30 mouse cellular contexts compared by ENCODE assay signal in the genomic region with DNA sequence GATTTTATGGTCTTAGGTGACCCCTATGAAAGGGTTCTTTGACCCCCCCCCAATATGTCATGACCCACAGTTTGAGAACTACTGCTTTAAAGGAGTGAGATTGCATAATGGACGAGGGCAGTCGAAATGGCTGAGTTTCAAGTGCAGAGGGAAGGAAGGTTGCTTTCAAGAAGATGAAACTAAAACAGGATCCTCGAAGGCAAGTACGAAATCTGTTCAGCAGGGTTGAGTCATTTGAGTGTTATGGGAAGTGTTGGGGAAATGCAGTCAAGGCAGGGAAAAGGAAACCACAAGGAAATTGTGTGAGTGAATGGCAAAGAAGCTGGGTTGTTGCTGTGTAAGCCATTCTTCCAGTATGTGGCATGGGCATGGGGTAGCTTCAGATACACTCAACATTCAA. TPM values are rescaled to one million over a fixed set of nuclear protein-coding genes. Genes with fewer than 3 reads are reported as not detected.
A peak's percentile ranks its signal among the peaks of the same experiment; 100 is the strongest.
DNase-seq lines count a peak whose midpoint lies in the region; ATAC-seq and TF ChIP-seq lines count a peak whose summit lies in the region.
"Had no signal": no experiment of that assay in that cellular context is flagged by ENCODE, and none has a peak within 500 bp of the region (broad histone marks: within the 10 kb centered on the region; RNA-seq: fewer than 3 reads in every experiment).

No protein-coding gene starts in this region.

- no peaks in the 10 kb centered on the region for H3K9me3 ChIP-seq in lung, postnatal 0 days (ENCODE audit: low read length)
- H3K9me3 ChIP-seq: hindbrain, embryonic 12.5 days; hindbrain, embryonic 15.5 days had no signal

- TF ChIP-seq POLR2A in bone marrow macrophage, adult 2 months (IDR thresholded peaks at IDR 0.05; ENCODE audit: borderline replicate concordance, low read depth, low read length) = no peak

- DNase-seq in lung, postnatal 0 days (ENCODE audit: low spot score) = peak; percentile 10
- DNase-seq in lung, adult 18-20 months = no peak
- no peak for DNase-seq in B cell, adult 2 months
- no peak for DNase-seq in layer of hippocampus, postnatal 14 days (ENCODE audit: low spot score in 2 of 2)
- DNase-seq: adrenal gland, adult 8-10 months; adrenal gland, postnatal 25 days; cerebellum, adult 11-12 months; cerebellum, adult 8-10 months; cerebellum, postnatal 10 days; cerebellum, postnatal 36 days; forebrain, postnatal 0 days; gastrocnemius, postnatal 10 days; gastrocnemius, postnatal 36 days; heart, adult 11 months had no signal

- no peak for TF ChIP-seq CTCF in lung, postnatal 0 days (IDR thresholded peaks at IDR 0.05)
- TF ChIP-seq CTCF in bone marrow macrophage, adult 2 months (IDR thresholded peaks at IDR 0.05; ENCODE audit: low read depth, low read length) = no peak

- no peak overlapping the region for H3K4me2 ChIP-seq in lung, postnatal 0 days (replicated peaks; ENCODE audit: low read depth, low read length)
- H3K4me2 ChIP-seq: heart, embryonic 11.5 days; hindbrain, embryonic 12.5 days; hindbrain, embryonic 15.5 days had no signal

- H3K4me1 ChIP-seq in lung, postnatal 0 days (ENCODE audit: insufficient read depth, low read depth, low read length) = no peaks in the 10 kb centered on the region
- H3K4me1 ChIP-seq in bone marrow macrophage, adult 2 months (ENCODE audit: control insufficient read depth, insufficient read depth, low read length) = peaks cover 10% of the 10 kb centered on the region
- H3K4me1 ChIP-seq: hindbrain, embryonic 12.5 days; hindbrain, embryonic 15.5 days had no signal

- H3K27me3 ChIP-seq in lung, postnatal 0 days (replicated peaks; ENCODE audit: insufficient read depth, low read length) = no peaks in the 10 kb centered on the region
- H3K27me3 ChIP-seq: hindbrain, embryonic 12.5 days; hindbrain, embryonic 15.5 days had no signal

- no peak overlapping the region for H3K27ac ChIP-seq in lung, postnatal 0 days (ENCODE audit: low read length)
- peak overlapping the region; percentile 40; the same call in 1 of the 2 replicates for H3K27ac ChIP-seq in bone marrow macrophage, adult 2 months (ENCODE audit: insufficient read depth, low read depth, low read length)
- H3K27ac ChIP-seq: hindbrain, embryonic 12.5 days; hindbrain, embryonic 15.5 days had no signal

- 45% methylated on average over 4 of the region's 4 CpGs for WGBS in lung, postnatal 0 days

- TF ChIP-seq EP300 in lung, postnatal 0 days (IDR thresholded peaks at IDR 0.05) = no peak

- H3K4me3 ChIP-seq in lung, postnatal 0 days (ENCODE audit: low read depth, low read length) = no peak overlapping the region
- H3K4me3 ChIP-seq in bone marrow macrophage, adult 2 months (ENCODE audit: insufficient read depth, low read length) = no peak overlapping the region
- H3K4me3 ChIP-seq: hindbrain, embryonic 12.5 days; hindbrain, embryonic 15.5 days had no signal

- no peak overlapping the region for H3K9ac ChIP-seq in lung, postnatal 0 days (replicated peaks; ENCODE audit: low read depth)
- H3K9ac ChIP-seq: forebrain, postnatal 0 days; hindbrain, embryonic 12.5 days; hindbrain, embryonic 15.5 days had no signal

- no peaks in the 10 kb centered on the region for H3K36me3 ChIP-seq in lung, postnatal 0 days (ENCODE audit: insufficient read depth, low read length)
- H3K36me3 ChIP-seq: hindbrain, embryonic 12.5 days; hindbrain, embryonic 15.5 days had no signal

- ATAC-seq in lung, postnatal 0 days = no peak
- peak; percentile 88 for ATAC-seq in granulocyte monocyte progenitor cell, adult 5-6 weeks (replicated peaks; ENCODE audit: poor library complexity, severe bottlenecking)
- ATAC-seq in megakaryocyte progenitor cell, adult 5-6 weeks (replicated peaks; ENCODE audit: poor library complexity) = peak; percentile 71
- ATAC-seq: activated CD4-positive, CD25-positive, alpha-beta regulatory T cell, adult 4 months; forebrain, embryonic 14.5 days; forebrain, postnatal 0 days had no signal

RNA-seq across cellular contexts. Expression of gene Frmd7, which starts 29.6 kb away (rescaled TPM):
- polyA plus RNA-seq in lung, postnatal 0 days (2015; fragmentation: Nextera tagmentation; extraction: Ambion mirVana) = not detected in 2 replicates
- polyA plus RNA-seq in bone marrow macrophage, adult 2 months (2012; ENCODE audit: insufficient read depth, insufficient read length, missing spikeins) = not detected in 2 replicates
- not detected in 2 replicates for total RNA-seq in granulocyte monocyte progenitor cell, adult 5-6 weeks (2014; fragmentation: Nextera tagmentation)
- not detected in 2 replicates for total RNA-seq in granulocyte monocyte progenitor cell, adult 5-6 weeks (2017)
- not detected in 2 replicates for total RNA-seq in megakaryocyte progenitor cell, adult 5-6 weeks (2015)
- not detected in 2 replicates for total RNA-seq in megakaryocyte progenitor cell, adult 5-6 weeks (2017)
- 1 to 10 TPM; 3.5 to 5.5 TPM for total RNA-seq in layer of hippocampus, postnatal 14 days (2021)
- total RNA-seq: adrenal gland, postnatal 25 days; ES-E14; heart, postnatal 25 days; hematopoietic stem cell, adult 5-6 weeks had no signal
- polyA plus RNA-seq: embryonic facial prominence, embryonic 11.5 days; forebrain, embryonic 11.5 days; heart, embryonic 11.5 days; heart, embryonic 14.5 days; heart, postnatal 0 days; hindbrain, embryonic 12.5 days; intestine, embryonic 14.5 days had no signal

RNA-seq across cellular contexts. Expression of gene Rap2c, which starts 45.7 kb away (rescaled TPM):
- polyA plus RNA-seq in lung, postnatal 0 days (2015; fragmentation: Nextera tagmentation; extraction: Ambion mirVana) = 14.0 and 15.3 TPM in 2 replicates
- polyA plus RNA-seq in bone marrow macrophage, adult 2 months (2012; ENCODE audit: insufficient read depth, insufficient read length, missing spikeins) = 37.3 and 39.6 TPM in 2 replicates
- 16.3 and 24.1 TPM in 2 replicates for total RNA-seq in granulocyte monocyte progenitor cell, adult 5-6 weeks (2014; fragmentation: Nextera tagmentation)
- 19.8 and 28.4 TPM in 2 replicates for total RNA-seq in granulocyte monocyte progenitor cell, adult 5-6 weeks (2017)
- 30.1 and 30.2 TPM in 2 replicates for total RNA-seq in megakaryocyte progenitor cell, adult 5-6 weeks (2015)
- total RNA-seq in megakaryocyte progenitor cell, adult 5-6 weeks (2017) = 17.3 and 22.3 TPM in 2 replicates
- total RNA-seq in layer of hippocampus, postnatal 14 days (2021) = 10 to 100 TPM; 27.7 to 32.2 TPM

Comparison
In these comparisons a context has a peak if more than half of its experiments do, and no peak if none do; other contexts are left out.
1. RNA of gene Frmd7, which starts 29.6 kb away (total RNA-seq): 3.5 to 5.5 TPM in layer of hippocampus, postnatal 14 days; not detected in granulocyte monocyte progenitor cell, adult 5-6 weeks and not detected in megakaryocyte progenitor cell, adult 5-6 weeks; every median in the first group is over 4 times any median in the second.